Mouse (Mus musculus): Measurements from ENCODE around the gene Cabp1. TPM values are rescaled to one million over a fixed set of nuclear protein-coding genes. Genes with fewer than 3 reads are reported as not detected.

The Cabp1 gene
- polyA plus RNA-seq, 1 experiment from 2014 or later, result 1.2 TPM

- WGBS, result under 1% methylated on average over 75 of the region's 81 CpGs
- H3K4me1 ChIP-seq (replicated peaks; ENCODE audit: insufficient read depth, low read length), result peaks cover 7% of the 10 kb centered on the region
Measured at GRCm38 (mm10) chr5:115134234-115135165, 59.7 kb downstream of the Cabp1 start, which contains the start of gene Unc119b. Gene Unc119b, minus strand, starts transcription at chr5:115134975.

GRCm38 (mm10) chr5:115133358-115134066, 60.7 kb downstream of the Cabp1 start:
- peaks cover 7% of the 10 kb centered on the region for H3K4me1 ChIP-seq (replicated peaks; ENCODE audit: insufficient read depth, low read length)
- no peak for TF ChIP-seq CTCF (IDR thresholded peaks at IDR 0.05; ENCODE audit: low read depth)
- no peaks in the 10 kb centered on the region for H3K9me3 ChIP-seq (replicated peaks; ENCODE audit: low read length)
- peak overlapping the region; percentile 99 for H3K4me2 ChIP-seq (ENCODE audit: low read length)
- DNase-seq (ENCODE audit: low spot score), result no peak
- no peak for ATAC-seq (replicated peaks; ENCODE audit: low FRiP score, low read depth)
- WGBS, result 48% methylated on average over 6 of the region's 6 CpGs
- H3K27me3 ChIP-seq (ENCODE audit: insufficient read depth, low read length), result no peaks in the 10 kb centered on the region
- no peak overlapping the region for H3K27ac ChIP-seq
- H3K36me3 ChIP-seq (ENCODE audit: insufficient read depth, low read length), result peaks cover 12% of the 10 kb centered on the region; the same call in 1 of the 2 replicates
- peak overlapping the region; percentile 93 for H3K4me3 ChIP-seq (replicated peaks; ENCODE audit: low read depth, low read length)
- peak overlapping the region; percentile 89 for H3K9ac ChIP-seq (ENCODE audit: low read depth, low read length)

More at GRCm38 (mm10) chr5:115134234-115135165, 59.7 kb downstream of the Cabp1 start, which contains the start of gene Unc119b:
- DNase-seq (ENCODE audit: low spot score) (peak; percentile 92), ATAC-seq (replicated peaks; ENCODE audit: low FRiP score, low read depth) (peak; percentile 93)
- H3K36me3 ChIP-seq (ENCODE audit: insufficient read depth, low read length), result peaks cover 5% of the 10 kb centered on the region; the same call in 1 of the 2 replicates
- peak within 1 kb of the TSS; percentile 89 for H3K9ac ChIP-seq (ENCODE audit: low read depth, low read length)
- H3K27me3 ChIP-seq (ENCODE audit: insufficient read depth, low read length), result no peaks in the 10 kb centered on the region
- 0 out of 2 replicates have a peak within 1 kb of the TSS, but pooled peaks have one; percentile 31 for H3K27ac ChIP-seq
- H3K4me3 ChIP-seq (replicated peaks; ENCODE audit: low read depth, low read length), result peak within 1 kb of the TSS; percentile 93
- peak within 1 kb of the TSS; percentile 99 for H3K4me2 ChIP-seq (ENCODE audit: low read length)
- TF ChIP-seq CTCF (IDR thresholded peaks at IDR 0.05; ENCODE audit: low read depth), result no peak
- no peaks in the 10 kb centered on the region for H3K9me3 ChIP-seq (replicated peaks; ENCODE audit: low read length)

- no peak for TF ChIP-seq CTCF (IDR thresholded peaks at IDR 0.05; ENCODE audit: low read depth)
- Histone ChIP-seq H3K9ac (ENCODE audit: low read depth, low read length) (no peak overlapping the region), H3K36me3 (ENCODE audit: insufficient read depth, low read length) (peaks cover 12% of the 10 kb centered on the region; the same call in 1 of the 2 replicates), H3K4me1 (replicated peaks; ENCODE audit: insufficient read depth, low read length) (peaks cover 7% of the 10 kb centered on the region), H3K4me2 (ENCODE audit: low read length) (0 out of 2 replicates have a peak overlapping the region, but pooled peaks have one; percentile 99), H3K27ac (no peak overlapping the region), H3K9me3 (replicated peaks; ENCODE audit: low read length) (no peaks in the 10 kb centered on the region), H3K4me3 (replicated peaks; ENCODE audit: low read depth, low read length) (no peak overlapping the region), H3K27me3 (ENCODE audit: insufficient read depth, low read length) (no peaks in the 10 kb centered on the region)
- no peak for ATAC-seq (replicated peaks; ENCODE audit: low FRiP score, low read depth)
- WGBS, result 84% methylated on average over 8 of the region's 8 CpGs
- DNase-seq (ENCODE audit: low spot score), result no peak
Measured at GRCm38 (mm10) chr5:115132465-115132864, 61.7 kb downstream of the Cabp1 start.

GRCm38 (mm10) chr5:115129328-115129727, 64.9 kb downstream of the Cabp1 start:
- Histone ChIP-seq H3K9ac (ENCODE audit: low read depth, low read length) (no peak overlapping the region), H3K4me2 (ENCODE audit: low read length) (no peak overlapping the region), H3K27ac (no peak overlapping the region), H3K36me3 (ENCODE audit: insufficient read depth, low read length) (peaks cover 27% of the 10 kb centered on the region), H3K4me3 (replicated peaks; ENCODE audit: low read depth, low read length) (no peak overlapping the region), H3K27me3 (ENCODE audit: insufficient read depth, low read length) (no peaks in the 10 kb centered on the region), H3K4me1 (replicated peaks; ENCODE audit: insufficient read depth, low read length) (peaks cover 11% of the 10 kb centered on the region), H3K9me3 (replicated peaks; ENCODE audit: low read length) (no peaks in the 10 kb centered on the region)
- peak; percentile 24; the same call in 1 of the 2 replicates for TF ChIP-seq CTCF (IDR thresholded peaks at IDR 0.05; ENCODE audit: low read depth)
- DNase-seq (ENCODE audit: low spot score) (no peak), ATAC-seq (replicated peaks; ENCODE audit: low FRiP score, low read depth) (no peak)
- 90% methylated on average over 6 of the region's 6 CpGs for WGBS

GRCm38 (mm10) chr5:115127421-115128179, 66.6 kb downstream of the Cabp1 start:
- Histone ChIP-seq H3K4me1 (replicated peaks; ENCODE audit: insufficient read depth, low read length) (0 out of 2 replicates have a peak, but pooled peaks cover 4% of the 10 kb centered on the region), H3K4me3 (replicated peaks; ENCODE audit: low read depth, low read length) (no peak overlapping the region), H3K4me2 (ENCODE audit: low read length) (no peak overlapping the region), H3K9ac (ENCODE audit: low read depth, low read length) (0 out of 2 replicates have a peak overlapping the region, but pooled peaks have one; percentile 2), H3K27ac (no peak overlapping the region), H3K36me3 (ENCODE audit: insufficient read depth, low read length) (peaks cover 32% of the 10 kb centered on the region), H3K27me3 (ENCODE audit: insufficient read depth, low read length) (no peaks in the 10 kb centered on the region), H3K9me3 (replicated peaks; ENCODE audit: low read length) (no peaks in the 10 kb centered on the region)
- DNase-seq (ENCODE audit: low spot score), result no peak
- no peak for TF ChIP-seq CTCF (IDR thresholded peaks at IDR 0.05; ENCODE audit: low read depth)
- ATAC-seq (replicated peaks; ENCODE audit: low FRiP score, low read depth), result no peak
- WGBS, result 71% methylated on average over 22 of the region's 22 CpGs

All from kidney, postnatal 0 days (tissue).